Mouse (Mus musculus) lung, embryonic 14.5 days (tissue): ENCODE results near the gene Olfr551. TPM values are rescaled to one million over a fixed set of nuclear protein-coding genes. Genes with fewer than 3 reads are reported as not detected.

Experiments
- ATAC-seq: fragments of 200-750 bp; cut with Nextera tagmentation; 2 replicates; pipeline ENCODE4 v1.8.0; 2017; ENCODE audit warnings: mild to moderate bottlenecking, moderate TSS enrichment, moderate library complexity; ENCODE audit not compliant: insufficient read depth
- DNase-seq: peaks from one replicate; pipeline ENCODE4 v3.0.0-alpha.2; 2015
- H3K27ac ChIP-seq: fragments of 300-500 bp; sonication (generic); 2 replicates; pipeline ENCODE4 v1.5.1; 2014; ENCODE audit warnings: low read depth, mild to moderate bottlenecking, moderate library complexity
- H3K27me3 ChIP-seq: fragments of 300-500 bp; sonication (generic); 2 replicates; pipeline ENCODE4 v1.6.1; 2014; ENCODE audit warnings: low read length, control low read depth; ENCODE audit not compliant: insufficient read depth
- H3K36me3 ChIP-seq: fragments of 300-500 bp; sonication (generic); 2 replicates; pipeline ENCODE4 v1.6.1; 2014; ENCODE audit warnings: control low read depth; ENCODE audit not compliant: insufficient read depth
- H3K4me1 ChIP-seq: fragments of 300-500 bp; sonication (generic); 2 replicates; pipeline ENCODE4 v1.6.1; 2014; ENCODE audit warnings: antibody characterized with exemption, control low read depth; ENCODE audit not compliant: insufficient read depth
- H3K4me2 ChIP-seq: fragments of 300-500 bp; sonication (generic); 2 replicates; pipeline ENCODE4 v1.6.1; 2014; ENCODE audit warnings: mild to moderate bottlenecking
- H3K4me3 ChIP-seq: fragments of 300-500 bp; sonication (generic); 2 replicates; pipeline ENCODE4 v1.5.1; 2014; ENCODE audit warnings: low read depth, low read length
- H3K9ac ChIP-seq: fragments of 300-500 bp; sonication (generic); 2 replicates; pipeline ENCODE4 v1.6.1; 2014
- H3K9me3 ChIP-seq: fragments of 300-500 bp; sonication (generic); 2 replicates; pipeline ENCODE4 v1.6.1; 2016; ENCODE audit warnings: low read depth, low read length, control low read depth
- CTCF ChIP-seq: IDR thresholded peaks from 2 replicates; pipeline ENCODE4 v1.5.1; 2016; ENCODE audit warnings: antibody characterized with exemption, low read depth
- WGBS: fragments of 180-500 bp; shearing (Covaris S2); extraction: QIAGEN DNeasy Blood & Tissue Kit; methylation state at CpG from one replicate; pipeline ENCODE4 v1.1.7; 2014; 5-methylcytosine and 5-hydroxymethylcytosine counted together
- polyA plus RNA-seq: library from polyadenylated mRNA; unstranded; fragments of >200 nt; fragmentation: Nextera tagmentation; extraction: Ambion mirVana; gene quantifications from 2 replicates; pipeline ENCODE4 v1.2.1, GENCODE M21; 2014

Gene Olfr551
- polyA plus RNA-seq, 1 experiment from 2014 or later: not detected

DNA sequence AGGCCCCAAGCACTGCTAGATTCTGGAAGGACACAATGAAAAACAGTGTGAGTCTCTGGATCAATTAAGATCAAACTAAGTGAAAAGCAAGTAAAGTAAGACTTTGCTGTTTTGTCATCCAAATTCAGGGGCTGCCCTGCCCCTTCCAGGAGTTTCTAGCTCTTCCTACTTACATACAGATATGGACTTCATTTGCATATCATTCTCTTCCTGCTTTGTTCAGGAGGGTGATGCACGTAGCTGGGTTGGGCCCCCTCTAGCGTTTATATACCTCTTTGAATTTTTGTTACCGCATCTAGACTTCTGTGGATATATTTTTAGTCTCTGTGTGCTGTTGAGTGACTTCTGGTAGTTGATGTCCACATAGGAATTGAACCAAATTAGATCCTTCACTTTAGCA lies 50.4 kb downstream of the Olfr551 start:
- Histone ChIP-seq H3K27me3 (no peaks in the 10 kb centered on the region), H3K9me3 (no peaks in the 10 kb centered on the region), H3K27ac (no peak overlapping the region), H3K36me3 (no peaks in the 10 kb centered on the region), H3K4me1 (no peaks in the 10 kb centered on the region), H3K4me2 (no peak overlapping the region), H3K9ac (no peak overlapping the region), H3K4me3 (no peak overlapping the region)
- no peak for TF ChIP-seq CTCF
- ATAC-seq (no peak), DNase-seq (no peak)
- 50% methylated on average over 3 of the region's 3 CpGs for WGBS

DNA sequence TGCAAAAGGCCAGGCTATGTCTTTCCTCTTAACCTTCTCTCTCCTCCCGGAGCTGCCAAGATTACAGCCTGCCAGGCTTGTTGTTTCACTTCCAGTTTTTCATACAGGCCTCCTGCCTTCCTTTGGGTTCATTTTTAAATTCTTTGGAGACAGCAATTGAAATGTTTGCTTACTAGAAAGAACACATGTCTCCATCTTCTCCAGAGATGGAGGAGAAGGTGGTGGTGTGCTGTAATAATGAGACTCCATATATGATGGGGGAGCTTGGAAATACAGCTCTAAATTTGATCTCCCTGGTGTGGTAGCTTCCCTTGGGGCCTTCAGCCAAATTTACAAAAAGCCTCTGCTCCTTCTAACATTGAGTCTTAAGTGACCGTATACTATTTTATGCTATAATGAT lies 51.1 kb downstream of the Olfr551 start, which contains the start of gene Olfr548-ps1:
Gene Olfr548-ps1, plus strand, starts transcription at position 301 of the 400 bp plus-strand sequence.
- Histone ChIP-seq H3K9me3 (no peaks in the 10 kb centered on the region), H3K4me3 (no peak within 1 kb of the TSS), H3K4me1 (no peaks in the 10 kb centered on the region), H3K27ac (no peak within 1 kb of the TSS), H3K4me2 (no peak within 1 kb of the TSS), H3K9ac (no peak within 1 kb of the TSS), H3K36me3 (no peaks in the 10 kb centered on the region), H3K27me3 (no peaks in the 10 kb centered on the region)
- ATAC-seq: no peak
- no peak for DNase-seq
- 71% methylated on average over 2 of the region's 2 CpGs for WGBS
- TF ChIP-seq CTCF: no peak

DNA sequence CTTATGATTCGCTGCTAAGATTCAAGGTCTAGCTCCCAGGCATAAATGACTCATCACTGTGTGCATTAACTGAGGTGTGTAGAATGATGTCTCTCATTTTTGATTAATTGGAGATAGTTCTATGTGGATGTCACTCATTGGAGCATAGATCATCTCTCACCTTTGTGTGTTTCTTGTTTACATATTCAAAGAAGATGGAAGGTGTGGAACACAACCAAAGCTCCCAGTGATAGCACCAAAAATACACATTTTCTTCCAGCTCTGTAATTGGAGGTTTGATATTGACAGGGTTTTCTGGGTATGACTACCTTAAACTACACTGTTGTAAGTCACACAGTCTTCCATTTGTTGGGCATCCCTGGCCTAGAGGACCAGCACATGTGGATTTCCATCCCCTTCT lies 57.2 kb downstream of the Olfr551 start, which contains the start of gene Olfr547:
Gene Olfr547, plus strand, starts transcription at position 301 of the 400 bp plus-strand sequence.
- Histone ChIP-seq H3K27ac (no peak within 1 kb of the TSS), H3K4me3 (no peak within 1 kb of the TSS), H3K9me3 (no peaks in the 10 kb centered on the region), H3K36me3 (no peaks in the 10 kb centered on the region), H3K9ac (no peak within 1 kb of the TSS), H3K4me2 (no peak within 1 kb of the TSS), H3K4me1 (no peaks in the 10 kb centered on the region), H3K27me3 (no peaks in the 10 kb centered on the region)
- ATAC-seq: no peak
- 81% methylated on average over 1 of the region's 1 CpGs for whole genome bisulfite sequencing
- no peak for DNase-seq
- TF ChIP-seq CTCF: no peak

Other genes starting within 250 kb of the Olfr551 start
- 200 and 220 TPM in 2 replicates for gene Rrm1, start 150.2 kb downstream of the Olfr551 start, polyA plus RNA-seq
- gene Olfr543, start 110.2 kb downstream of the Olfr551 start, polyA plus RNA-seq: 0.37 and 0.45 TPM in 2 replicates
- gene Olfr544, start 103.6 kb downstream of the Olfr551 start, polyA plus RNA-seq: 0.11 TPM in 2 replicates
- not detected in 2 replicates for gene Olfr545, start 92.3 kb downstream of the Olfr551 start, polyA plus RNA-seq
- not detected in 2 replicates for gene Olfr547, start 57.1 kb downstream of the Olfr551 start, polyA plus RNA-seq
- gene Olfr548-ps1, start 51.0 kb downstream of the Olfr551 start, polyA plus RNA-seq: not detected in 2 replicates
- not detected in 2 replicates for gene Olfr549, start 42.0 kb downstream of the Olfr551 start, polyA plus RNA-seq
- 0.36 and 0.62 TPM in 2 replicates for gene Trim21, start 26.4 kb downstream of the Olfr551 start, polyA plus RNA-seq
- gene Olfr550, start 20.4 kb downstream of the Olfr551 start, polyA plus RNA-seq: not detected in 2 replicates
- not detected in 2 replicates for gene Olfr552, start 5.9 kb upstream of the Olfr551 start, polyA plus RNA-seq
- not detected in 2 replicates for gene Olfr553, start 26.3 kb upstream of the Olfr551 start, polyA plus RNA-seq
- not detected in 2 replicates for gene Olfr554, start 46.5 kb upstream of the Olfr551 start, polyA plus RNA-seq
- gene Olfr555, start 66.9 kb upstream of the Olfr551 start, polyA plus RNA-seq: not detected in 2 replicates
- not detected in 2 replicates for gene Olfr556, start 73.0 kb upstream of the Olfr551 start, polyA plus RNA-seq
- gene Trim68, start 95.4 kb upstream of the Olfr551 start, polyA plus RNA-seq: 13.7 and 16.1 TPM in 2 replicates
- gene Olfr557, start 104.0 kb upstream of the Olfr551 start, polyA plus RNA-seq: not detected in 2 replicates
- 0.12 TPM in 1 of 2 replicates, not detected in the other for gene Olfr558, start 110.3 kb upstream of the Olfr551 start, polyA plus RNA-seq
- gene Olfr33, start 127.2 kb upstream of the Olfr551 start, polyA plus RNA-seq: not detected in 2 replicates
- gene Olfr559, start 135.6 kb upstream of the Olfr551 start, polyA plus RNA-seq: not detected in 2 replicates
- not detected in 2 replicates for gene Olfr560, start 167.5 kb upstream of the Olfr551 start, polyA plus RNA-seq
- gene Olfr78, start 167.6 kb upstream of the Olfr551 start, polyA plus RNA-seq: 0.09 and 0.12 TPM in 2 replicates
- gene Olfr561, start 179.3 kb upstream of the Olfr551 start, polyA plus RNA-seq: not detected in 2 replicates
- not detected in 2 replicates for gene Olfr564, start 211.6 kb upstream of the Olfr551 start, polyA plus RNA-seq